Mouse (Mus musculus) myocyte (in vitro differentiated cells): ENCODE results near the gene Dcakd.

Experiments
- MAX ChIP-seq: IDR thresholded peaks from one replicate; pipeline ENCODE4 v1.6.1; 2011; ENCODE audit warnings: low read depth, mild to moderate bottlenecking, control low read depth
- POLR2A ChIP-seq: IDR thresholded peaks from one replicate; pipeline ENCODE4 v1.6.1; 2011; ENCODE audit warnings: low read depth, mild to moderate bottlenecking, control low read depth, moderate library complexity; ENCODE audit not compliant: insufficient read length
- USF1 ChIP-seq: IDR thresholded peaks from one replicate; pipeline ENCODE4 v1.6.1; 2011; ENCODE audit warnings: low read depth, mild to moderate bottlenecking, control low read depth, moderate library complexity

DNA sequence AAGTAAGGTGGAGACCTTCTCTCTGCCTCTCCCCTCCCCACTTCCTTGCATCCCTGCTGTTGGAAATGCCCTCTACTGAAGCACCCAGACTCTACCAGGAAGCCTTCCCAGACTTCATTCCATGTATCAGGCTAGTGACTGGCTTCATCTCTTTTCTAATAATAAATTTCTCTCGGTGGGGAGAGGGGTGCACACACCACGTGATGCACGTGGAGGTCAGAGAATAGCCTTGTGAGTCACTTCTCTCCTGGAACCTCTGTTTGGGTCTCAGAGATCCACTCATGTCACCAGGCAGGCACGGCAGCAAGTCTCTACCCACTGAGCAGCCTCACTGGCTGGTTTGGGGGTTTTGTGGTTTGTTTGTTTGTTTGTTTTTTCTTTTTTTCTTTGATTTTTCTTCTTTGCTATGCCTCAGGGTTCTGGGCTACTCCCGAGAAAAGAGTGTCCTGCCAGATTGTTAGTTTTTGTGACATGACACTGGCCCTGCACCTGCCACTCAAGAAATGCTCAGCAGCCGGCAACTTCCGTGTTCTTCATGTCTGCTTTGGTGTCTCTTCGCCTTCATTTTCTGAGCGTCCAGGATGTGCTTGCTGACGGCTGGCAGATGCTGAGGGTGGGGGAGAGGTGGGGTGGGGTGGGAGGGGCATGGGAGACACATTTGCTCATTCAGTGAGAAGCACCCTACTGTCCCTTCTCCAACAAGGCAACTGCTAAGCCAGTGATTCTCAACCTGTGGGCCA, 46.8 kb downstream of the Dcakd start:
- TF ChIP-seq POLR2A (no peak), MAX (no peak), USF1 (peak; percentile 49)
